Mouse (Mus musculus): ENCODE measurements around the gene Gss. TPM values are rescaled to one million over a fixed set of nuclear protein-coding genes. Genes with fewer than 3 reads are reported as not detected.

The Gss gene
- polyA plus RNA-seq, 1 experiment from 2014 or later = 47.9 TPM

DNA sequence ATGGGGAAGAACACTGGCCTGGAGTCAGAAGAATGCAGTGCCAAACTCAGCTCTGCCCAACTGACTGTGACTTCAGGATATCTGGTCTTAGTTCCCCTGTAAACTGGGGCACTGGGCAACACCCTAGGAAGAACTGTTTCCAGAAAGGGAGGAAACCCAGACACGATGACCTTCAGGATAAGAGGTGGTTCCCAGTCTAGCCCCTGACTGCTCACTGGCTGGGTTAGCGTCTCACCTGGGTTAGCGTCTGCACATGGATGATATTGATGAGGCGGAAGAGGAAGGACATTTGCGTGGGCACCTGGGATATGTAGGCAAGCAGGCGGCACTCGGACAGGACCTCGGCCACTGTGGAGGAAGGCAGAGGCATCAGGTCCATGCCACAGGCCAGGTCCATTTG, 43.4 kb upstream of the Gss start:
- H3K4me3 ChIP-seq (ENCODE audit: low read depth, low read length) = no peak overlapping the region
- no peaks in the 10 kb centered on the region for H3K4me1 ChIP-seq (replicated peaks; ENCODE audit: control insufficient read depth, insufficient read depth)
- H3K4me2 ChIP-seq (replicated peaks; ENCODE audit: low read depth) = no peak overlapping the region
- ATAC-seq (ENCODE audit: low FRiP score, low TSS enrichment) (no peak), DNase-seq (ENCODE audit: low spot score) (no peak)
- H3K9ac ChIP-seq (ENCODE audit: low read length) = no peak overlapping the region
- H3K9me3 ChIP-seq (ENCODE audit: control insufficient read depth, low read length) = no peaks in the 10 kb centered on the region
- H3K27me3 ChIP-seq (ENCODE audit: control insufficient read depth, insufficient read depth, low read length) = no peaks in the 10 kb centered on the region
- H3K27ac ChIP-seq (replicated peaks) = no peak overlapping the region
- H3K36me3 ChIP-seq (ENCODE audit: control insufficient read depth, insufficient read depth, low read length) = peaks cover 51% of the 10 kb centered on the region
- TF ChIP-seq CTCF (IDR thresholded peaks at IDR 0.05; ENCODE audit: low read depth) = no peak
- no peak for TF ChIP-seq EP300 (optimal IDR thresholded peaks at IDR 0.05)
- 94% methylated on average over 8 of the region's 8 CpGs for WGBS

DNA sequence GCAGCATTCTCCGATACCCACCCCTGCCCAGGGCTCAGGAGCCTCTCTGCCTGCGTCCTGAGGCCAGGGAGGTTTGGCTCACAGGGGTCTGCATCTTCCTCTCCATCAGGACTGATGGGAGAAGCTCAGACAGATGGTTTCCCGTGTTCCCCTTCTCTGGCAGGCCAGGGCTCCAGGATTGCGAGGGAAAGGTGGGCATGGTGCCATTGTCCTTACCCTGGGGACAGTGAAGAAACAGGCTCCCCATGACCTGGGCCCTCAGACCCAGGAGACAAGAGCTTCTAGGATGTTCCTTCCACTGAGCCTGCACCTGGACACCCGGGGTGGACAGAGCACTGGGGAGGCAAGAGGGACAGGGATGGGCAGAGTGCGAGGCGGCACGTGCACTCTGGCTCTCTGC, 42.0 kb upstream of the Gss start:
- no peak for DNase-seq (ENCODE audit: low spot score)
- no peak overlapping the region for H3K4me2 ChIP-seq (replicated peaks; ENCODE audit: low read depth)
- H3K9ac ChIP-seq (ENCODE audit: low read length) = no peak overlapping the region
- H3K4me3 ChIP-seq (ENCODE audit: low read depth, low read length) = no peak overlapping the region
- no peaks in the 10 kb centered on the region for H3K27me3 ChIP-seq (ENCODE audit: control insufficient read depth, insufficient read depth, low read length)
- WGBS = 91% methylated on average over 8 of the region's 8 CpGs
- no peaks in the 10 kb centered on the region for H3K9me3 ChIP-seq (ENCODE audit: control insufficient read depth, low read length)
- peaks cover 43% of the 10 kb centered on the region for H3K36me3 ChIP-seq (ENCODE audit: control insufficient read depth, insufficient read depth, low read length)
- H3K4me1 ChIP-seq (replicated peaks; ENCODE audit: control insufficient read depth, insufficient read depth) = no peaks in the 10 kb centered on the region; the same call in 1 of the 2 replicates
- no peak for ATAC-seq (ENCODE audit: low FRiP score, low TSS enrichment)
- H3K27ac ChIP-seq (replicated peaks) = no peak overlapping the region
- no peak for TF ChIP-seq CTCF (IDR thresholded peaks at IDR 0.05; ENCODE audit: low read depth)
- TF ChIP-seq EP300 (optimal IDR thresholded peaks at IDR 0.05) = no peak

DNA sequence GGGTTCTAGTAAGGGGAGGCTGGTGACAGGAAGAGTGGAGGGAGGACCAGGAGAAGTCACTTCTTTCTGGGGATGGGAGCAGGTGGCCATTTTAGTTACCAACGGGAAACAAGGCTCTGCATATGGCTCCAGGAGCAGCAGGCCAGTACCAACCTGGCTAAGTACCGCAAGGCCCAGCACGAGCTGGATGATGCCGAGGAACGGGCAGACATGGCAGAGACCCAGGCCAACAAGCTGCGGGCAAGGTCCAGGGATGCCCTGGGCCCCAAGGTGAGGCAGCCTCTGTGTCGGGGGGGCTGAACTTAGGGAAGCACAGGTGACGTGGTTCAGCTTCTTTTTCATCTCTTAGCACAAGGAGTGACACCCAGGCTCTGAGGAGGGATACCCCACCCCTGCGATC, 41.1 kb upstream of the Gss start:
- Histone ChIP-seq H3K9me3 (ENCODE audit: control insufficient read depth, low read length) (no peaks in the 10 kb centered on the region), H3K27ac (replicated peaks) (no peak overlapping the region), H3K4me3 (ENCODE audit: low read depth, low read length) (no peak overlapping the region), H3K4me1 (replicated peaks; ENCODE audit: control insufficient read depth, insufficient read depth) (no peaks in the 10 kb centered on the region; the same call in 1 of the 2 replicates), H3K9ac (ENCODE audit: low read length) (no peak overlapping the region), H3K4me2 (replicated peaks; ENCODE audit: low read depth) (no peak overlapping the region), H3K36me3 (ENCODE audit: control insufficient read depth, insufficient read depth, low read length) (peaks cover 38% of the 10 kb centered on the region), H3K27me3 (ENCODE audit: control insufficient read depth, insufficient read depth, low read length) (no peaks in the 10 kb centered on the region)
- DNase-seq (ENCODE audit: low spot score) (no peak), ATAC-seq (ENCODE audit: low FRiP score, low TSS enrichment) (no peak)
- WGBS = 88% methylated on average over 9 of the region's 9 CpGs
- TF ChIP-seq CTCF (IDR thresholded peaks at IDR 0.05; ENCODE audit: low read depth) = no peak
- TF ChIP-seq EP300 (optimal IDR thresholded peaks at IDR 0.05) = no peak

DNA sequence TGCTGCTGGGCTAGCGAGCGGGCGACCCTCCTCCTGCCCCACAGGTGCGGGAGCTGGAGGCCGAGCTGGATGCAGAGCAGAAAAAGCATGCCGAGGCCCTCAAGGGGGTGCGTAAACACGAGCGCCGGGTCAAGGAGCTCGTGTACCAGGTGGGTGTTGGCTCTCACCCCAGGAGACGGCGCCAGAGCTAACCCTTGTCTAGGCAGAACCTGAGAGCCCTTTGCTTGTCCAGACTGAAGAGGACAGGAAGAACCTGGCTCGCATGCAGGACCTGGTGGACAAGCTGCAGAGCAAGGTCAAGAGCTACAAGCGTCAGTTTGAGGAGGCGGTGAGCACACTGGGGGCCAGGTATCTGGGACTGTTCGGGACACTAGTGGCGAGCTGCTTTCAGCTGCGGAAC, 40.5 kb upstream of the Gss start:
- Histone ChIP-seq H3K27ac (replicated peaks) (no peak overlapping the region), H3K4me3 (ENCODE audit: low read depth, low read length) (no peak overlapping the region), H3K4me2 (replicated peaks; ENCODE audit: low read depth) (no peak overlapping the region), H3K27me3 (ENCODE audit: control insufficient read depth, insufficient read depth, low read length) (no peaks in the 10 kb centered on the region), H3K36me3 (ENCODE audit: control insufficient read depth, insufficient read depth, low read length) (peaks cover 33% of the 10 kb centered on the region), H3K9ac (ENCODE audit: low read length) (no peak overlapping the region), H3K4me1 (replicated peaks; ENCODE audit: control insufficient read depth, insufficient read depth) (no peaks in the 10 kb centered on the region; the same call in 1 of the 2 replicates), H3K9me3 (ENCODE audit: control insufficient read depth, low read length) (no peaks in the 10 kb centered on the region)
- DNase-seq (ENCODE audit: low spot score) (no peak), ATAC-seq (ENCODE audit: low FRiP score, low TSS enrichment) (no peak; the same call in 1 of the 2 replicates)
- WGBS = 66% methylated on average over 19 of the region's 19 CpGs
- TF ChIP-seq CTCF (IDR thresholded peaks at IDR 0.05; ENCODE audit: low read depth) = no peak
- no peak for TF ChIP-seq EP300 (optimal IDR thresholded peaks at IDR 0.05)

DNA sequence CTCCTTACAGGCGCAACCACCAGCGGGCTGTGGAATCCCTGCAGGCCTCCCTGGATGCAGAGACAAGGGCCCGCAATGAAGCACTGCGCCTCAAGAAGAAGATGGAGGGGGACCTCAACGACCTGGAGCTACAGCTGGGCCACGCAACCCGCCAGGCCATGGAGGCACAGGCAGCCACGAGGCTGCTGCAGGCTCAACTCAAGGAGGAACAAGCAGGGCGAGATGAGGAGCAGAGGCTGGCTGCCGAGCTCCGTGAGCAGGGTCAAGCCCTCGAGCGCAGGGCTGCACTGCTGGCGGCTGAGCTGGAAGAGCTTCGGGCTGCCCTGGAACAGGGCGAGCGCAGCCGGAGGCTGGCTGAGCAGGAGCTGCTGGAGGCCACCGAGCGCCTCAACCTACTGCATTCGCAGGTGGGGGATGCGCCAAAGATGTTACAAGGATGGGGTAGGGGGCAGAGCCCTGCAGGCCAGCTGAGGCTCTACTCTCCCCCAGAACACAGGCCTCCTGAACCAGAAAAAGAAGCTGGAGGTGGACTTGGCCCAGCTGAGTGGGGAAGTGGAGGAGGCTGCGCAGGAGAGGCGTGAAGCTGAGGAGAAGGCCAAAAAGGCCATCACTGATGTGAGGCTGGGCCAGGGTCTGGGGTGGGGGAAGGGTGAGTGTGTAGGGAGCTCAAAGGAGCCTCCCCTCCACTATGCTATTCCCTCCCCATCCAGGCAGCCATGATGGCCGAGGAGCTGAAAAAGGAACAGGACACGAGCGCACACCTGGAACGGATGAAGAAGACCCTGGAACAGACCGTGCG, 39.7 kb upstream of the Gss start:
- Histone ChIP-seq H3K36me3 (ENCODE audit: control insufficient read depth, insufficient read depth, low read length) (peaks cover 26% of the 10 kb centered on the region; the same call in 1 of the 2 replicates), H3K4me3 (ENCODE audit: low read depth, low read length) (no peak overlapping the region), H3K9ac (ENCODE audit: low read length) (no peak overlapping the region), H3K27me3 (ENCODE audit: control insufficient read depth, insufficient read depth, low read length) (no peaks in the 10 kb centered on the region), H3K9me3 (ENCODE audit: control insufficient read depth, low read length) (no peaks in the 10 kb centered on the region), H3K27ac (replicated peaks) (no peak overlapping the region), H3K4me1 (replicated peaks; ENCODE audit: control insufficient read depth, insufficient read depth) (no peaks in the 10 kb centered on the region; the same call in 1 of the 2 replicates), H3K4me2 (replicated peaks; ENCODE audit: low read depth) (no peak overlapping the region)
- WGBS = 71% methylated on average over 30 of the region's 30 CpGs
- no peak for TF ChIP-seq EP300 (optimal IDR thresholded peaks at IDR 0.05)
- no peak for TF ChIP-seq CTCF (IDR thresholded peaks at IDR 0.05; ENCODE audit: low read depth)
- no peak for ATAC-seq (ENCODE audit: low FRiP score, low TSS enrichment)
- no peak for DNase-seq (ENCODE audit: low spot score)

Data from stomach, postnatal 0 days (tissue).